Mouse (Mus musculus): ENCODE measurements around the gene Mapk3. TPM values are rescaled to one million over a fixed set of nuclear protein-coding genes. Genes with fewer than 3 reads are reported as not detected.
"Not testable (repeated sequence)": the region's sequence is repeated elsewhere in the genome, so short reads cannot be mapped to it uniquely, and the experiment has no call there.

Gene Mapk3
- 56.7 and 56.9 TPM in 2 replicates for polyA plus RNA-seq (2015; fragmentation: Nextera tagmentation; extraction: Ambion mirVana)

DNA sequence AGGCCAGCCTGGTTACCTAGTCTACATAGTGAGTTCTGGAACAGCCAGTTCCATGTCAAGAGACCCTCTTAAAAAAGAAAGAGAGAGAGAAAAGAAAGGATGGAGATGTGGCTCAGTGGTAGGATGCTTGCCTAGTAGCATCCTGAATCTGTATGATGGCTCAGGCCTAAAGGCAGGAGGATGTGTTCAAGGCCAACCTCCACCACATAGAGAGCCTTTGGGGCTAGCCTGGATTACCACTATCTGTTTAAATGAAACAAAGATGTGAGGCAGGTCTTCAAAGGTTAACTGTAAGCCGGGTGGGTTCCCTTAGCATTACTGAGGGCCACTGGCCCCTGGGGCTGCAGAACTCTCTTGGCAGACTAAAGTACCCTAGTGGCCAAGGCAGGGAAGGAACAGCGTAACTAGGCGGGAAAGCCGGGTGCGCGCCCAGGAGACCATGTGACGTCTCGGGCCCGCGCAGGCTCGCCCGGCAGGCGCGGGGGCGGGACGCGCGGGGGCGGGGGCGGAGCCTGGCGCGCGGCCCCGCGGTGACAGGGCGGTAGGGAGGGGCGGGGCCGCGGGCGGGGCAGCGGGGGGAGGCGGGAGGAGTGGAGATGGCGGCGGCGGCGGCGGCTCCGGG is at the start of gene Mapk3:
Mapk3 (plus strand) TSS at position 552 of the 622 bp plus-strand sequence.
- Histone ChIP-seq H3K4me1 (peaks cover 38% of the 10 kb centered on the region), H3K9me3 (no peaks in the 10 kb centered on the region), H3K27me3 (no peaks in the 10 kb centered on the region), H3K27ac (peak within 1 kb of the TSS; percentile 88), H3K4me3 (peak within 1 kb of the TSS; percentile 77), H3K4me2 (peak within 1 kb of the TSS; percentile 87), H3K36me3 (peaks cover 10% of the 10 kb centered on the region), H3K9ac (peak within 1 kb of the TSS; percentile 90)
- WGBS: 1% methylated on average over 25 of the region's 38 CpGs
- ATAC-seq (ENCODE audit: insufficient number of reproducible peaks, insufficient read depth, low FRiP score, low TSS enrichment, low read depth): peak; percentile 56; the same call in 1 of the 2 replicates

DNA sequence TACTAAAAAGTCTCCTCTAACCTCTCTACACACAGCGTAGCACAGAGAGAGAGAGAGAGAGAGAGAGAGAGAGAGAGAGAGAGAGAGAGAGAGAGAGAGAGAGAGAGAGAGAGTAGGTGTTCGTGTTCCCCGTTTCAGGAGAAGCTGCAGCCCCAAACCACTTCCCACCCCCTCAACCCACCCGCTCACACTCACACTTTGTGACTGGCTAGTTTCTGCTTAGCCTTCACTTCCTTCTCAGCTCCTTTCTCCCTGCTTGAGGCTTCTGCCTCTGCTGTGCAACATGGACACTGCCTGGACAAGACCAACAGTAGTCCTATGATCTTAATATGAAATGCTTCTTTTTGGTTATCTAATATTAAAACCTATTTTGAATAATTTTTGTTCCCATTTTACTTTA is 49.1 kb upstream of the Mapk3 start:
- Histone ChIP-seq H3K9me3 (0 out of 2 replicates have a peak, but pooled peaks cover 3% of the 10 kb centered on the region), H3K27me3 (peaks cover 9% of the 10 kb centered on the region), H3K4me3 (no peak overlapping the region), H3K36me3 (no peaks in the 10 kb centered on the region), H3K27ac (no peak overlapping the region), H3K4me2 (no peak overlapping the region), H3K9ac (no peak overlapping the region), H3K4me1 (no peaks in the 10 kb centered on the region)
- 74% methylated on average over 4 of the region's 4 CpGs for WGBS
- no peak for ATAC-seq (ENCODE audit: insufficient number of reproducible peaks, insufficient read depth, low FRiP score, low TSS enrichment, low read depth)

GRCm38 (mm10) chr7:126711910-126712309 is 47.5 kb upstream of the Mapk3 start:
- 77% methylated on average over 3 of the region's 3 CpGs for WGBS
- ATAC-seq (ENCODE audit: insufficient number of reproducible peaks, insufficient read depth, low FRiP score, low TSS enrichment, low read depth): no peak

DNA sequence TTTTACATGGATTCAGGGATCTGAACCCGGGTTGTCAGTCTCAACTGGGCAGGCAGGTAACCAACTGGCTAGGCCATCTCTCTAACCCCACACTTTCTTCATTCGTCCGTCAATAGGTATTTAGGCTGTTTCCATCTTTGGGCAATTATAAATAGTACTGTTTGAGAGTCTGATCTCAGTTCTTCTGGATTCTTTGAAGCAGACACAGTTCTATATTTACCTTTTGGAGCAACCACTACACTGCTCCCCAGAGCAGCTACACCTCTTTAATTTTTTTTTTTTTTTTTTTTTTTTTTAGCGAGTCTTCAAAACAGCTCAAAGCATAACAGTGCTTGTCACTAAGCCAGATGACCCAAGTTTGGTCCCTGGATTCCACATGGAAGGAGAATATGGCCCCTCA is 43.7 kb upstream of the Mapk3 start:
- no peaks in the 10 kb centered on the region for H3K9me3 ChIP-seq
- H3K27ac ChIP-seq: no peak overlapping the region
- H3K4me2 ChIP-seq: no peak overlapping the region
- H3K9ac ChIP-seq: no peak overlapping the region
- no peaks in the 10 kb centered on the region for H3K36me3 ChIP-seq
- no peaks in the 10 kb centered on the region for H3K27me3 ChIP-seq
- no peak for ATAC-seq (ENCODE audit: insufficient number of reproducible peaks, insufficient read depth, low FRiP score, low TSS enrichment, low read depth)
- no peak overlapping the region for H3K4me3 ChIP-seq
- H3K4me1 ChIP-seq: no peaks in the 10 kb centered on the region
- WGBS: 87% methylated on average over 4 of the region's 4 CpGs

More at GRCm38 (mm10) chr7:126711910-126712309, 47.5 kb upstream of the Mapk3 start:
- H3K27ac ChIP-seq: no peak overlapping the region
- no peaks in the 10 kb centered on the region for H3K4me1 ChIP-seq
- H3K9ac ChIP-seq: no peak overlapping the region
- 0 out of 2 replicates have a peak, but pooled peaks cover 3% of the 10 kb centered on the region for H3K9me3 ChIP-seq
- no peak overlapping the region for H3K4me3 ChIP-seq
- no peak overlapping the region for H3K4me2 ChIP-seq
- H3K27me3 ChIP-seq: no peaks in the 10 kb centered on the region
- H3K36me3 ChIP-seq: no peaks in the 10 kb centered on the region

DNA sequence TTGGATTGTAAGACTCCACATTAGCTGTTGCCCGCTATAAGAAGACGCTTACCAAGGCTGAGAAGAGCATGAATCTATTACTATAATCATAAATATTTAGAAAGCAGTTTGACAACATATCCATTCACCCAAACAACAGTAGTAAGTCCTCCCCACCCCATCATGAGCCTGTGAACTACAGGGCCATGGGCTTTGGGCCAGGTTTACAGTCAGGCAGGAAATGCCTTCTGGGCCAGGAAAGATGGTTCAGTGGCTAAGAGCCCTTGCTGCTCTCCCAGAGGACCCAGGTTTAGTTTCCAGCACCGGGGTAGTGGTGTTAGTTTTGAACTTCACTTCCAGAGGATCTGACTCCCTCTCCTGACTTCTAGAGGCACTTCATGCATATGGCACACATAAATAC is 41.8 kb upstream of the Mapk3 start:
- no peak overlapping the region for H3K9ac ChIP-seq
- H3K9me3 ChIP-seq: no peaks in the 10 kb centered on the region
- no peak overlapping the region for H3K4me2 ChIP-seq
- no peaks in the 10 kb centered on the region for H3K4me1 ChIP-seq
- WGBS: 89% methylated on average over 3 of the region's 3 CpGs
- no peak overlapping the region for H3K4me3 ChIP-seq
- no peak for ATAC-seq (ENCODE audit: insufficient number of reproducible peaks, insufficient read depth, low FRiP score, low TSS enrichment, low read depth)
- no peaks in the 10 kb centered on the region for H3K27me3 ChIP-seq
- H3K27ac ChIP-seq: no peak overlapping the region
- no peaks in the 10 kb centered on the region for H3K36me3 ChIP-seq

DNA sequence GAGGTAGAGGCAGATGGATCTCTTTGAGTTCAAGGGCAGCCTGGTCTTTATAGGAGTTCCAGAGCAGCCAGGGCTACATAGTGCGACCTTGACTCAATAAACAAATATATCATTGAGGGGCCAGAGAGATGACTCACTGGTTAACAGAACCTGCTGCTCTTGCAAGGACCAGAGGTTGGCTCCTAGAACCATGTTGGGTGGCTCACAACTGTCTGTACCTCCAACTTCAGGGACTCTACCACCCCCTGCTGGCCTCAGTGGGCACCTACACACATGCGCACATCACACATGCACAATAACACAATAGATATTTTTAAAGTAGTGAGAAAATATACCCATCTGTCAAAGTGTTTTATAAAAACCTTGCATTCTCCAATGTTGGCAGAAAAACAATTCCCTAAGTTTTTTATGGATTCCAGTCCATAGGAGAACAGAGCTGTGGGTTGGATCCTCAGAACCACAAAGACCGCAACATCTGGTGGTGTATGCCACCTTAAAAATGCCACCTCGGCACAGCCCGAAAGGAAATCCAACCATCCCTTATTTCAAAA is 40.5 kb upstream of the Mapk3 start:
- WGBS: 96% methylated on average over 5 of the region's 5 CpGs
- ATAC-seq (ENCODE audit: insufficient number of reproducible peaks, insufficient read depth, low FRiP score, low TSS enrichment, low read depth): no peak
- no peaks in the 10 kb centered on the region for H3K4me1 ChIP-seq
- H3K9ac ChIP-seq: no peak overlapping the region
- H3K36me3 ChIP-seq: no peaks in the 10 kb centered on the region
- no peak overlapping the region for H3K27ac ChIP-seq
- no peaks in the 10 kb centered on the region for H3K27me3 ChIP-seq
- no peaks in the 10 kb centered on the region for H3K9me3 ChIP-seq
- H3K4me2 ChIP-seq: no peak overlapping the region
- H3K4me3 ChIP-seq: no peak overlapping the region

DNA sequence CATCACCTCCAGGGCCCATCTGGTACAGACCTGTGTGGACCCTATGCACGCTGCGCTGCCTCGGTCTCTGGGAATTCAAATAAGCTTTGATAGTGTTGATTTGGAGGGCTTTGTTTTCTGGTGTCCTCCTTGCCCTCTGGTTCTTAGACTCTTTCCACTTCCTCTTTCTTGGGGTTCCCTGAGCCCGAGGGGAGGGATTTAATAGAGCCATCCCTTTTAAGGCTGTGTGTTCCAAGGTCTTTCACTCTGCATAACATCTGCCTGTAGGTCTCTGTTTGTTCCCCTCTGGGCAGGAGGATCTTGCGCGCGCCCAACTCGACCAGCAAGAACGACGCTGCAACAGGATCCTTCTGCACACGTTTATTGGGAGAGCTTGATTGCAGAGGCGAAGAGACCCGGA is 37.8 kb upstream of the Mapk3 start:
- H3K9ac ChIP-seq: no peak overlapping the region
- no peaks in the 10 kb centered on the region for H3K27me3 ChIP-seq
- H3K4me3 ChIP-seq: no peak overlapping the region
- 87% methylated on average over 13 of the region's 13 CpGs for WGBS
- no peaks in the 10 kb centered on the region for H3K4me1 ChIP-seq
- no peaks in the 10 kb centered on the region for H3K9me3 ChIP-seq
- no peaks in the 10 kb centered on the region for H3K36me3 ChIP-seq
- ATAC-seq (ENCODE audit: insufficient number of reproducible peaks, insufficient read depth, low FRiP score, low TSS enrichment, low read depth): no peak
- H3K4me2 ChIP-seq: no peak overlapping the region
- H3K27ac ChIP-seq: no peak overlapping the region

- Histone ChIP-seq H3K4me3 (no peak overlapping the region), H3K9ac (no peak overlapping the region), H3K27ac (no peak overlapping the region), H3K36me3 (no peaks in the 10 kb centered on the region), H3K4me1 (no peaks in the 10 kb centered on the region), H3K4me2 (no peak overlapping the region), H3K27me3 (no peaks in the 10 kb centered on the region), H3K9me3 (no peaks in the 10 kb centered on the region)
- WGBS: 75% methylated on average over 3 of the region's 3 CpGs
- no peak for ATAC-seq (ENCODE audit: insufficient number of reproducible peaks, insufficient read depth, low FRiP score, low TSS enrichment, low read depth)
Measured at GRCm38 (mm10) chr7:126725077-126725476, 34.3 kb upstream of the Mapk3 start.

DNA sequence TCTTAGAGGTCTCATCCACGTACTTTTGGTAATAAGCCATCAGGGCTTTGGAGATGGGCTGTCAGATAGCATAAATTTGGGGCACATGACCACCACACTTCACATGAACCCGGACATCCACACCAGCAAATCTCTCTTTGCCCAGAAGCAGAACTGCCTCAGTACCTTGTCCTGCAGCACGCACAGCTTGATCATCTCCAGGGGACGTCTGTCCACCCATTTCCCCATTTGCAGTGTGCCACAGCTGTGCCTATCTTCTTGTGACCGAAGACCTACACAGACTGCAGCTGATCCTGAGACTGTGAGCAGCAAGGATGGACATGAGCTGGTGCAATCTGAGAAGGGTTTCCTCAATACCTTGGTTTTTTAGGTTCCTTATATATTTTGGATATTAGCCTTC is 33.7 kb upstream of the Mapk3 start:
- H3K27ac ChIP-seq: no peak overlapping the region
- no peak overlapping the region for H3K9ac ChIP-seq
- H3K4me1 ChIP-seq: no peaks in the 10 kb centered on the region
- no peak overlapping the region for H3K4me2 ChIP-seq
- H3K9me3 ChIP-seq: no peaks in the 10 kb centered on the region
- ATAC-seq (ENCODE audit: insufficient number of reproducible peaks, insufficient read depth, low FRiP score, low TSS enrichment, low read depth): no peak
- 79% methylated on average over 5 of the region's 5 CpGs for WGBS
- H3K36me3 ChIP-seq: no peaks in the 10 kb centered on the region
- H3K4me3 ChIP-seq: no peak overlapping the region
- H3K27me3 ChIP-seq: no peaks in the 10 kb centered on the region

GRCm38 (mm10) chr7:126730256-126730789 is 29.1 kb upstream of the Mapk3 start:
- not testable (repeated sequence) for H3K9ac ChIP-seq; H3K4me3 ChIP-seq; ATAC-seq (ENCODE audit: insufficient number of reproducible peaks, insufficient read depth, low FRiP score, low TSS enrichment, low read depth); H3K36me3 ChIP-seq; H3K4me2 ChIP-seq; H3K9me3 ChIP-seq; H3K4me1 ChIP-seq; H3K27me3 ChIP-seq; H3K27ac ChIP-seq
- 84% methylated on average over 4 of the region's 4 CpGs for WGBS

DNA sequence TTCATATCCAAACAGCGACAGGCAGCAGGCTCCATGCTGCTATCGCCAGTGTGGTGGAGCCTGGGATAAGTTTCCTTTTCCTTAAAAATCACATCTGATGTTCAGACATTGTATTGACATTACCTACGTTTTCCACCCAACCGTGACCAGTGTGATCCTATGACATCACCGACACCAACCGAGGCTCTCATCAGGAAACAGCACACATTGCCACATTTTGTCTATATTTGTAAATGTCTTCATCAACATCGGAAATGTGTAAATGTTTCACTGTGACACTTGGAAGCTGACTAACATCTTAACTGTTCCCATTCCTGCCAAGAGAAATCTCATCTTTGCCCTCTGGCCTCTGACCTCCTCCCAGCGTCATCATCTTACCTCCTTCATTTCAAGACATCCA is 23.3 kb upstream of the Mapk3 start:
- ATAC-seq (ENCODE audit: insufficient number of reproducible peaks, insufficient read depth, low FRiP score, low TSS enrichment, low read depth): no peak
- no peak overlapping the region for H3K4me2 ChIP-seq
- H3K36me3 ChIP-seq: no peaks in the 10 kb centered on the region
- H3K9me3 ChIP-seq: no peaks in the 10 kb centered on the region
- H3K27ac ChIP-seq: no peak overlapping the region
- no peaks in the 10 kb centered on the region for H3K4me1 ChIP-seq
- no peak overlapping the region for H3K4me3 ChIP-seq
- 75% methylated on average over 8 of the region's 8 CpGs for WGBS
- H3K9ac ChIP-seq: no peak overlapping the region
- H3K27me3 ChIP-seq: no peaks in the 10 kb centered on the region

DNA sequence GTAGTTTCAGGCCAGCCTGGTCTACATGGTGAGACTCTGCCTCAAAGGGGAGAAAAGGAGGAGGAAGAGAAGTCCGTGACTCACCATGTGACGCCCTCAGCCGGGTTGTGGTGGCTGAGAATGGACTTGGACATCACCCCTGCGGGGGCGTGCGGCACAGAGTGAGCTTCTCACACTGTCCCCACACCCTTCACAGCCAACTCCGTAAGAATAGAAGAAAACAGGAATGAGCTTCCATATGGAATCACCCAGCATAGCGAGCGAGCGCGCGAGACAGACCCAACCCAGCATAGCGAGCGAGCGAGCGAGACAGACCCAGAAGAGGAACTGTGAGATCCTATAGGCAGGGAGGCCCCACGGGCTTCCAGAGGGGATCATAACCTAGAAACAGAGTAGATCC is 19.9 kb upstream of the Mapk3 start:
- Histone ChIP-seq H3K27ac (no peak overlapping the region), H3K4me3 (no peak overlapping the region), H3K9me3 (no peaks in the 10 kb centered on the region), H3K9ac (no peak overlapping the region), H3K4me1 (no peaks in the 10 kb centered on the region), H3K36me3 (no peaks in the 10 kb centered on the region), H3K27me3 (no peaks in the 10 kb centered on the region), H3K4me2 (no peak overlapping the region)
- ATAC-seq (ENCODE audit: insufficient number of reproducible peaks, insufficient read depth, low FRiP score, low TSS enrichment, low read depth): no peak
- WGBS: 87% methylated on average over 17 of the region's 17 CpGs

All from embryonic facial prominence, embryonic 13.5 days (tissue).